Comparison of ENCODE assay signal across 8 mouse cellular contexts in the genomic region with DNA sequence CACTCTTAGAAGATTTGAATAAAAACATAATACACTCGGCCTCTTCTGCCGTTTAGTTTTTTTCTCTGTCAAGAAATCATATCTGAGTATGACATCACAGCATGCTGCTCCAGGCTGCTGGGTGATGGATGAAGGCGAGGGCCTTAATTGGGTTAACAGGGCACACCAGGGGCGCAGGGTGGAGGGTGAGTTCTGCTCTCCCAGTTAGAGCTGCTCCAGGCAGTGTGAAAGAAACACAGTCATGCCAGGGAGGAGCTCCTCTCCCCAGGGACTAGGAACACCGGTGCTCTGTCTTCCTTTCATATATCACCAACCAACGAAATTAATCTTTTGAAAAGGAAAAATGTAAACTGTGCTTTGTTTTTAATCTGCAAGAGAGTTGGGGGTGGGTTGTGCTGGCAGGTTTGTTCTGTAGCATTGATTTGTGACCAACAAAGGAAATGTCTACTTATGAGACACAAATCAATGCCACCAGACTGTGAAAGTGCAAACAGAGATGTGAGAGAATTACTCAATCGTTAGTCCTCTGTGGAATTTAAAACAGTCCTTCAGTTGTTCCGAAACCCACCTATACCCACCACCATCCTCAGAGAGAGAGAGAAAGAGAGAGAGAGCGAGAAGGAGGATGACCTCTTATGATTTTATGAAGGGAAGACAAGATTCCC.
DNase-seq lines count a peak whose midpoint lies in the region; ATAC-seq lines count a peak whose summit lies in the region.

No protein-coding gene starts in this region.

- DNase-seq in heart, embryonic 10.5 days (ENCODE audit: low spot score) = no peak
- DNase-seq in heart, postnatal 14 days = no peak
- peak; percentile 29 for DNase-seq in adipocyte (ENCODE audit: low spot score)
- peak; percentile 48 for DNase-seq in kidney, postnatal 10 days
- no peak for DNase-seq in cerebellum, adult 9-11 months
- DNase-seq in lung, postnatal 10 days = no peak
- DNase-seq in urinary bladder, adult 18-20 months (ENCODE audit: low spot score in 2 of 2) = no peak

- peak overlapping the region; percentile 83; the same call in 1 of the 2 replicates for H3K27ac ChIP-seq in heart, embryonic 10.5 days
- H3K27ac ChIP-seq in heart, embryonic 13.5 days (replicated peaks) = peak overlapping the region; percentile 70

- H3K4me1 ChIP-seq in heart, embryonic 10.5 days = peaks cover 52% of the 10 kb centered on the region
- H3K4me1 ChIP-seq in heart, embryonic 13.5 days = peaks cover 66% of the 10 kb centered on the region

- WGBS in heart, embryonic 10.5 days = 56% methylated on average over 9 of the region's 9 CpGs
- 40% methylated on average over 9 of the region's 9 CpGs for WGBS in heart, embryonic 13.5 days

- no peak for ATAC-seq in heart, embryonic 13.5 days (ENCODE audit: extremely low read depth, insufficient number of reproducible peaks, low FRiP score, low TSS enrichment)

- intact Hi-C loops in heart, postnatal 14 days (cut with DNase I) = no loop called here

- H3K27me3 ChIP-seq in heart, embryonic 10.5 days (ENCODE audit: insufficient read depth, poor library complexity, severe bottlenecking) = no peaks in the 10 kb centered on the region
- H3K27me3 ChIP-seq in heart, embryonic 13.5 days (replicated peaks) = no peaks in the 10 kb centered on the region

- no peak overlapping the region for H3K4me3 ChIP-seq in heart, embryonic 10.5 days
- H3K4me3 ChIP-seq in heart, embryonic 13.5 days = no peak overlapping the region

- H3K9ac ChIP-seq in heart, embryonic 13.5 days = no peak overlapping the region

- no peak overlapping the region for H3K4me2 ChIP-seq in heart, embryonic 13.5 days

- no peaks in the 10 kb centered on the region for H3K9me3 ChIP-seq in heart, embryonic 10.5 days
- no peaks in the 10 kb centered on the region for H3K9me3 ChIP-seq in heart, embryonic 13.5 days

- H3K36me3 ChIP-seq in heart, embryonic 10.5 days = no peaks in the 10 kb centered on the region
- no peaks in the 10 kb centered on the region for H3K36me3 ChIP-seq in heart, embryonic 13.5 days

Comparison
In these comparisons a context has a peak if more than half of its experiments do, and no peak if none do; other contexts are left out.
1. DNase-seq: peak in adipocyte (single experiment) and kidney, postnatal 10 days (single experiment); none in heart, embryonic 10.5 days (single experiment), heart, postnatal 14 days (0 of 2), cerebellum, adult 9-11 months (single experiment), lung, postnatal 10 days (single experiment) and urinary bladder, adult 18-20 months (0 of 2).